Mouse (Mus musculus): Measurements from ENCODE around the gene Ctbp2.

Ctbp2 gene

GRCm38 (mm10) chr7:133089621-133090260 is 34.4 kb downstream of the Ctbp2 start:
- in situ Hi-C loops (cut with MboI; ENCODE audit: low sequenced_read_pairs): no loop called here

- in situ Hi-C loops (cut with MboI; ENCODE audit: low sequenced_read_pairs): no loop called here
Observed at GRCm38 (mm10) chr7:133088830-133089261, 35.3 kb downstream of the Ctbp2 start.

DNA sequence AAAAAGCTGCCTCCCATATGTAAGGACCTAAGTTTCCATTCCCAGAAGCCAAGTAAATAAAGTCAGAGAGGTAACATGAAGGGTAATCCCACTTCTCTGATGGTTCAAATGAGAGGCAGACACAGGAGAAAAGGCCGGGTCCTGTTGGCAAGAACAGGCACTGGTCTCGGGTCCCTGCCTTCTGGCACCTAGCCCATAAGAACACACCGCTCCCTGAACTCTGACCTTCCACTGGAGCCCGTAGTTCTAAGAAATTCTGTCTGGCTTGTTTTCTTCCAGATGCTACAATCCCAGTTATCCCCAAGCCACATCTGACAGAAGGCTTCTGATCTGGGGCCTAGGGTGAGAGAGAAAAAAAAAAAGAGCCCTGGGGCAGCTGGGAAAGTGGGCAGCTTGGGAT is 35.7 kb downstream of the Ctbp2 start:
- in situ Hi-C loops (cut with MboI; ENCODE audit: low sequenced_read_pairs): no loop called here

DNA sequence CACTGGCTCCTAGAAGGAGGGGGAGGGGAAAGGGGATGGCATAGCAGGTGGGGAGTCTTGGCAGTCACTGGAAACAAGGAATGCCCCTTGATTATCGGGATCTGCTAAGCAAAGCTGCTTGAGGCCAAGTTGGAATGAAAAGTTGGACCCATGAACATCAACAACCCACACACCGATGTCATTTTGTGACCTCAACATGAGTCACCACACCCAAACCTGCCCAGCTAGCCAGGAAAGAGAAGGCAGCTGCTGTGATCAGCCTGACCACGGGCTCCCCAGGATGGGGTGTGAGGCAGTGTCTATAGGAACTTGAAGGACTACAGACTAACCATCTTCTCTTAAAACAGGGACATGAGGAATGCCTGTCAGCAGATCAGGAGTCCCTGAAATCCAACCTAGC is 38.7 kb downstream of the Ctbp2 start:
- in situ Hi-C loops (cut with MboI; ENCODE audit: low sequenced_read_pairs): no loop called here

DNA sequence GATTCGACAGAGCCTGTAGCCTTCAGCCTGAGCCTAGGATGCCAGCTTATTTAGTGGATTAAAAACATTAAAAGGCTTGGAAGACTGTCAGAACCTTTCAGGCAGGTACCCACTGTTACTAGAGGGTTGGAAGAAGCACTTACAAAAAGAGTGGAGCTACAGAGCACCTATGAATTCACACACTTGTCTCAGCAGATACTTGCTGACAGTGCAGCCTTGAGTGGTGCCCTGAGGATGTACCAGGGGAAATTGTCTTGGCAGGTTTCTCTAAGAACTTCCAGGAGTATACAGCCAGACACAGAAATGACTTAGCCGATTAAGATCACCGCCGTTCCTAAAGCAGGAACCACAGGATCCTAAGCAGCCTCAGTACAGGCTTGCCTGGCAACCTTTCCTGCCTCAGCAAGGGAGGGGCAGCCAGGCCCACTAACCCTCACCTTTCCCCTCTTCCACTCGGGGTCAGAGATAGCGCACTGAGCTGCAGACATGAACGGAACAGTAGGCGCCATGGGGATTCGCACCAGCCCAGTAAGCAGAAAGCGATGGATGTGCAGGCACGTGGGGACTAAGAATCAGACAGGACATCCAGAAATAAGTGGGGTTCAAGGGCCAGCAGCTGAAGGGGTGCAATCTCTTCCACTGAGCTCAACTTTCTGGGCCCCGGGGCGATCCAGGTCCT is 40.1 kb downstream of the Ctbp2 start:
- in situ Hi-C loops (cut with MboI; ENCODE audit: low sequenced_read_pairs): no loop called here

DNA sequence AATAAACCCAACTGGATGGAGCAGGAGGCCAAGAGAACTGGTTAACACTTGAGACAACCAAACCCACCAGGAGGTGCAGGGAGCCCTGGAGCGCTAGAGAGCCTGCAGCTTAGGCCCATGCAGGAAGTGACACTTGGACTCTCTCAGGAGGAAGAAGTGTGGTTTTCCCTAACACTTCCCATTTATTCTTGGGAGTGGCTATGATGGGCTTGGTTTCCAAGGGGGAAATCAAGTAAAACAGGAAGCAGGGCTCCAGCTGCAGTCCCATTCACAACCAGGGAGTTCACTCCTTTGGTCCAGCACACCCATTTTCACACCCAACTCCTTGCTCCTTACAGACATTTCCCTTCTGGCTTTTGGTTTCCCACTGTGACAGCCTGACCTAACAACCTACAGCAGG is 45.2 kb downstream of the Ctbp2 start:
- in situ Hi-C loops (cut with MboI; ENCODE audit: low sequenced_read_pairs): no loop called here

- in situ Hi-C loops (cut with MboI; ENCODE audit: low sequenced_read_pairs): no loop called here
Observed at GRCm38 (mm10) chr7:133074462-133075133, 49.6 kb downstream of the Ctbp2 start.

DNA sequence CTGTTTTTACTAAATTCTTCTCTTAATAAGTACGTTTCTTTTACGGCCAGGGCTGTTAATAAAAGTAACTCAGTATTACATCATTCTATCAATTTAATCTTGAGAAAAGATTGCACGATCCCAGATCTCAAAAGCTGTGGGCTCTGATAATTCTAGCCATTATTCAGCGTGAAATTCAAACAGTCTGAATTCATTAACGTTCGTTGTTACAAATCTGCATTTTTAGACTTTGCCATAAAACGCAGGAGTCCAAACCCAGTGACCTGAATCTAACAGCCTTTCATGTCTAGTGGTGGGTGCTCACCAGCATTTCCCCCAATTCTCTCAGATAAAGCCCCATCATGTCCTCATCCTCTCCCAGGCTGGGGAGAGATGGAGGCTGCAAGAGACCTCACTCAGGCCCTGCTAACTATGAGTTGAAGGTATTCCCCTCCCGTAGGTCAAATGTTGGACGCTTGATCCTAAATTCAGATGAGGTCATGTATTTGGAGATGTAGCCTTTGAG is 51.0 kb downstream of the Ctbp2 start:
- in situ Hi-C loops (cut with MboI; ENCODE audit: low sequenced_read_pairs): no loop called here

- in situ Hi-C loops (cut with MboI; ENCODE audit: low sequenced_read_pairs): no loop called here
Observed at GRCm38 (mm10) chr7:133072535-133072934, 51.6 kb downstream of the Ctbp2 start.

DNA sequence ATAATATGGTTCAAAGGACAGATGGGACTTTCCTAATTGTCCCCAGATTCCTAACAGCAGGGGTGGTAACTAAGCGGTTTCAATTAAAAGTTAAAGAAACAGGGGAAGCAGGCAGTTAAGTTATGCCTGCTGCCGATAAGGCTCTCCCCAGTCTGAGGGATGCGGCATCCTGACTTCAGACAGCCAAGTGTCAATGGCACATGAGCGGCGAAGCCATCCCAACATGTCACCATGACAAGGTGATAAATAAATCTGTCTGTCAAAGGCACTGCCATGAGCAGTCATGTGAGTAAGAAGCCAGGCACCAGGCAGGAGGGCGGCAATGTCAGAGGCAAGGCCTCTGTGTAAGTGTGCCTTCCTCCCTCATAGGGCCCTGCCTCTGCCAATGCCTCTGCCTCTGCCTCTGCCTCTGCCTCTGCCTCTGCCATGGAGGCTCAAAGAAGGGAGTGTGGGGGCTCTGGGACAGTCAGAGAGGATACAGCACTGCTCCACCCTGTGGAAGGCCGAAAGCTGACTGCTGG is 56.8 kb downstream of the Ctbp2 start:
- in situ Hi-C loops (cut with MboI; ENCODE audit: low sequenced_read_pairs): no loop called here

GRCm38 (mm10) chr7:133066776-133067175 is 57.4 kb downstream of the Ctbp2 start:
- in situ Hi-C loops (cut with MboI; ENCODE audit: low sequenced_read_pairs): no loop called here

DNA sequence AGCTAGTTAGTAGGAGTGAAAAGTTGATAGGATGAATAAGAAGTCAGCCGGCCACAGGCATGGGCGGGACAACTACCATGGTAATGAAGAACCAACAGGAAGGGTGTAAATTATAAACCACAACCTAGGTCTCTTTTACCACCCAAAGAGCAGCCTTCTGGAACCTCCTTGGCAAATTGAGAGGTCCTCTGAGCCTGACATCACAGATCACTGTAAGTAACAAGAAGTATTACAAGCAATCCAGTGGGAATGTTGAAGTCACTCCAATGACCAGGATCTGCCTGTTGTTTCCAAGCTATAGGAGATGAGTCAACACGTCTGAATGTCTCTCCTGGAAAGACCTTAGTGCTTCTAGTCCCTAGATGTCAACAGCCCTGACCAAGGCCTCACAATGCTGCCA is 62.1 kb downstream of the Ctbp2 start:
- in situ Hi-C loops (cut with MboI; ENCODE audit: low sequenced_read_pairs): no loop called here

DNA sequence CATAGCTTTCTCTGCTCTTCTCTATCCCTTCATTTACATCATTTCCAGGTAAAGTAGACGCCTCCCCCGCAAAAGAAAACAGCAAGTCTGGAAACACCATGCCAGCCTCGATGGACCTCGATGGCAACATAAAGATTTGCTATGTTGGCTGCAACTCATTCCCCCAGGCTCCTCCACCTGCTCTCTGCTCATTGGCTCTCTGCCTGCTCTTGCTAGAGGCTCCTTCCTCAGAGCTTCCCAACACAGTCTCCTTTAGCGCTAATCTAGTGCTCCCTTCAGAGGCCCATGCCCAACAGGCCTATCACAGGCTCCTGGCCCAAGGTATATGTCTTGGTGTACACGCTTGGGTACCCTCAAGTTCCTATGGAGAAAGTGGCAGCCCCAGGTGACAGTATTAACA is 64.0 kb downstream of the Ctbp2 start:
- in situ Hi-C loops (cut with MboI; ENCODE audit: low sequenced_read_pairs): no loop called here

DNA sequence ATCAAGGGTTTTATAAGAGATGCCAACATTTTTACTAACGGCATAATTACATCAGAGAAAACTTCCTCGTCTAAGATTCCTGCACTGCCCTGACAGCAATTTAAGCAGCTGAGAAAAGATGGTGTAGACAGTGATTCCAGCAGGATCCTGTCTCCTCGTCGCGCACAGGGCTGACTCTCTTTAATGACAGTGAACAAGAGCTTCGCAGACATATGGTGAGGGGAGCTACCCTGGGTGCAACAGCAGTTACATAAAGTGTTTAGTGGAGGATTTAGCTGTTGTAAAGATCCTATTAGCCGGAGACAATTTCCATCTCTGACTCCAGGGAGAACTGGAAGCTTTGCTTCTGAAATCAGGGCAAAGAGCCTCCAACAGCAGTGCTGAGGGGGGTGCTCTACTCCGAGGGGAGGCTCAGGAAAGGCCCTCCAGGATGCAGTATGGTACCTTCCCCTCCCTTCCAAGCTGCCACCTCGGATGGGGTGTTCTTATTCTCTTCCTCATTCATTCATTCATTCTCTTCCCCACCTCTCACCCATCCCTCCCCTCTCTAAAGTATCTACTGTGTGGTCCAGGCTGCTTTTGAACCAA is 64.5 kb downstream of the Ctbp2 start:
- in situ Hi-C loops (cut with MboI; ENCODE audit: low sequenced_read_pairs): no loop called here

DNA sequence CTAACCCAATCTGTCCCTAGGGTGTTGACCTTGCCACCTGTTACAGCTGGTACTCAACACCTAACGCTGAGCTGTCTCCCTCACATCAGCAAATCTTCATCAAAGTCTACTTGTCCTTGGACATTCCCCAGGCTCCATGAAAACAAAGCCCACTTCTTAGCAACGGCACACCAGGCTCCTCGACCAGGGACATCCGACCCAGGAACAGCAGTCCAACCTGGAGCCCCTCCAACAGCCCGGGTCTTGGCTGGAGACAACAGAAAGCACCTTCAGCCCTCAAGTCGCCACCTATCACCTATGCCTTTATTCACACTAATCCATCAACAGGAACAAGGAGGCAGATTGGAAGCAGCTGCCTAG is 65.0 kb downstream of the Ctbp2 start:
- in situ Hi-C loops (cut with MboI; ENCODE audit: low sequenced_read_pairs): no loop called here

DNA sequence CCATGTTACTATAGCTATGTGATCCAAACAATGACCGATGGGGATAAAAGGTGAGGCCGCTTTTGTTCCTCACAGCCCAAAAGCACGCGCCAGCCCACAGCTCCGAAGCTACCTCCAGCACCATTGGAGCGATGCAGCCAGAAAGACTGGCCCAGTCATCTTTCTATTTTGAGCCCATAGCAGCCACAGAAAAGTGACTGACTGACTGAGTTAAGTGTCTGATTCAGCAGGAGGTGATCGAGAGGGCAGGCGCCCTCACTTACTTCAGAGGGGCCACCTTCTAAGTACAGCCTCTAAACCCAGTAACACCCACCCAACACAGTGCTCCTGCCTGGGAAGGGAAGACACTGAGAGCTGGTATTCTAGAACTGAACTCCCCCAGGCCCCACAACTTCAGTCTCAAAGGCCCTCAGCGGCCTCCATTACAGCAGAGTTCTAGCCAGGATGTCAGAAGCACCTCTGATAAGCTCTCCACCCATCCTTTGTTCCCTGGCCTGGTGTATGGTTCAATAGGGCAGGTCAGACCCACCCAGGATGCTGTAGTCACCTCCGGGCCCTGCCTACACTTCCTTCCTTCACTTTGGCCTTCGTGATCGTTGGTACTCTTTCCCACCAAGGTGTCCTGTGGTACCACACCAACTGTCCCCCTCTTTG is 65.5 kb downstream of the Ctbp2 start:
- in situ Hi-C loops (cut with MboI; ENCODE audit: low sequenced_read_pairs): no loop called here

- in situ Hi-C loops (cut with MboI; ENCODE audit: low sequenced_read_pairs): no loop called here
Observed at GRCm38 (mm10) chr7:133056924-133057323, 67.2 kb downstream of the Ctbp2 start.

GRCm38 (mm10) chr7:133054486-133054885 is 69.7 kb downstream of the Ctbp2 start:
- in situ Hi-C loops (cut with MboI; ENCODE audit: low sequenced_read_pairs): no loop called here

- in situ Hi-C loops (cut with MboI; ENCODE audit: low sequenced_read_pairs): no loop called here
Observed at GRCm38 (mm10) chr7:133053757-133054156, 70.4 kb downstream of the Ctbp2 start.

DNA sequence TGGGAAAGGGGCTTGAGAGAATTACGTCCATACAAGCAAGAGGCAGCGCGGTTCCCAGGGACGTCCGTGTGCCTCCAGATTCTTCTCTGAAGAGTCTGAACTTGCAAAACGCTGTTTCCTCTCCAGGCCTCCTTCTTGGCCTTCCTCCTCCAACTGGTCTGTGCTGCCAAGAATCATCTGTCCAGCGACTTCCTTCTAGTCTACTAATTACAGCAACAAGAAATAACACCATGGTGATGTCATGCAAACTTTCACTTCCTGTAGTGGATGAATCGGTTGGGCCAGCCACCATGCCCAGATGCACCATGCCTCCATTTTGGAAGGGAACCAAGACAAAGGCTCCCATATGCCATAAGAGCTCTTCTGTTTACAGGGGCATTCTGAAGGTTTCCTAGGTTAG is 71.3 kb downstream of the Ctbp2 start:
- in situ Hi-C loops (cut with MboI; ENCODE audit: low sequenced_read_pairs): no loop called here

DNA sequence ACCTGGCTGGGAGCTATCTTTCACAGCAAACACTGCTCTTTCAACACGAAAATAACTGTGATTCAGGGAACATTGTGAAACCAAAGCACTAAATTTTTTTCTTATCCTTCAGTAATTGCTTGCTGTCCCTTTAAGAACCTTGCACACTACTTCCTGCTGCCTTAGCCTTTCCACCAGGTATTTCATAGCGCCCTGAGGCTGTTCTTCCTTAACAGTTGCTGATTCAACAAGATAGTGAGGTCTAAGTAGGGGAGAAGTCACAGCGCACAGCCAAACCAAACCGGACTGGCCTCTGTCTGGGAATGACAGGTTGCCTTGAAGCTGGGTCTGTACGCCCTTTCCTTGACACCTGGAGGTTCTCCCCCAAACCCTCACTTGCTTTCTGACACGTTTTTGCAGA is 73.5 kb downstream of the Ctbp2 start:
- in situ Hi-C loops (cut with MboI; ENCODE audit: low sequenced_read_pairs): no loop called here

Data from CH12F3 (cell line).